Mouse (Mus musculus): ENCODE results near the gene Ces3b.
"Not testable (repeated sequence)": the region's sequence is repeated elsewhere in the genome, so short reads cannot be mapped to it uniquely, and the experiment has no call there.

The Ces3b gene

DNA sequence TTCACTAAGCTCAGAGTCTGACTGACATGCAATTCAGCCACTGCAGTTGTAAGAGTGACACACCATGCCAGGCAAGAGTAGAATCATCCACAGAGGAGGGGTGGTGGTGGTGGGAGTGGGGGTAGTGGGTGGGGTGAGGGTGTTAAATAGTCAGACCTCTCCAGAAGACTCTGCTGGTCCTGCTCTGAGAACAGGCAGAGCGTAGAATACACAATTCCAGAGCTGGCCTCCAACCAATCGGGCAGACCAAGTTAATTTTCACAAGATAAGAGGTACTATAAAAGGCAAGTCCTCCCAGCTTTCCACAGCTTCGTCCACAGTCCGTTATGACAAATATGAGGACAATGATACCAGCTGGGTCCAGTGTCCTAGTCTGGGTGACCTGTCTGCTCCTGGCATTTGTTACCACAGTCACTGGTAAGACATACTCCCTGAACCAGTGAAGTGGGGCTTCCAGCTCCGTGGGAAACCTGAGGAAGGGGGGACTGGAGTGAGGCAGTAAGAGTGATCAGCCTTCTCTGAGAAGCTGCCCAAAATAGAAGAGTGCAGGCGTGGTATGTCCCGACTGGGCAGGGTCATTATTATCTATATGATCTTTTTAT lies at the start of gene Ces3b:
TSS of gene Ces3b (plus strand) at position 305 of the 602 bp plus-strand sequence.
- DNase-seq = no peak

DNA sequence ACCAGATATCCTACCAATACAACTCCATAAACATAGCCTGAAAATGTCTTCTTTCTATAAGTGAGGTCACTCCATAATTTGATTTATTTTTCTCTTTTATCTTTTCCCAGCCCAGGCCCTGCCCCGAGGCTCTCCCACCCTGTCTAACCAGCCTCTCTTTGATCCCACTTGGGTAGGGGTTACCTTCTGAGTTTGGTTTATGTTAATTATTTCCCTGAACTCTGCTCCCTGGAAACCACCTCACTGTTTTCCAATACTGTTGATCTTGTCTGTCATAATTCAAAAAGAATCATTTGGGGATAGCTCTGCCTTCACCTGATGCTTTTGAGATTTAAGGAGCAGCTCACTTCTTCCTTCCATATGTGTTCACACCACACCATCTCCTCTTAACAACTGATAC lies 40.0 kb upstream of the Ces3b start:
- no peak for DNase-seq

DNA sequence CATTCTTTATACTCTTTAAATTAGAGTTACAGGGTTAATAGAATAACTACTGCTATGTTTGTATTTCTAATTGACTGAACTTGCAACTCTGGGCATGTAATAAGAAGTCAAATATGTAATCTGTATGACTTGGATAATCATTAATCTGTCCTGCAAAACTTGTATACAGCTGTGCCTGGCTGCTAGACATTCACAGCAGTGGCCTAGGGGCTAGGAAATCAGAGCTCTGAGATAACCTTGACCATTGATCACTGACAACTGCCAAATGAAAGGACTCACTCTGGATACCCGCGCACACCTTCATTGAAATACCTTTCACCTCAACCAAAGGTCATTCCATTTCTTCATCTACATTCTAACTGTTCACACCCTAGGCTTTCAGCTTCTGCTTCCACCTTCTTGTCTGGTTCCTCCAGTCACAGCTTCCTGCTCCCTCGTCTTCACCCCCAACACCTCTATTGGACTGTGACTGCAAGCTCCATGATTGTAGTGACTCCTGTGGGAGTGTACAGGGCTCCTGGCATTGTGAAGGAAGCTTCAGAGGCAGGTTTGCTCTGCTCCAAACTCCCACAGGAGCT lies 37.6 kb upstream of the Ces3b start:
- DNase-seq = no peak

DNA sequence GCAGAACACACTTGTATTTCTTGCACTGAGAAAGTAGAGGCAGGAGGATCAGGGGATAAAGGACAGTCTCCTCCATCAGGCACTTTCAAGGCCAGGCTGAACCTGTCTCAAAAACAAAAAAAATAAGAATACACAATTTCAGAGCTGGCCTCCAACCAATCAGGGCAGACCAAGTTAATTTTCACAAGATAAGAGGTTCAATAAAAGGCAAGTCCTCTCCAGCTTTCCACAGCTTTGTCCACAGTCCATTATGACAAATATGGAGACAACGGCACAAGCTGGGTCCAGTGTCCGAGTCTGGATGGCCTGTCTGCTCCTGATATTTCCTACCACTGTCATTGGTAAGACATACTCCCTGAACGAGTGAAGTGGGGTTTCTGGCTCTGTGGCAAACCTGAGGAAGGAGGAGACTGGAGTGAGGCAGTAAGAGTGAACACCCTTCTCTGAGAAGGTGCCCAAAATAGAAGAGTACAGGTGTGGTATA lies 35.1 kb upstream of the Ces3b start, which contains the start of gene Ces3a:
TSS of gene Ces3a (plus strand) at position 231 of the 484 bp plus-strand sequence.
- DNase-seq = no peak

DNA sequence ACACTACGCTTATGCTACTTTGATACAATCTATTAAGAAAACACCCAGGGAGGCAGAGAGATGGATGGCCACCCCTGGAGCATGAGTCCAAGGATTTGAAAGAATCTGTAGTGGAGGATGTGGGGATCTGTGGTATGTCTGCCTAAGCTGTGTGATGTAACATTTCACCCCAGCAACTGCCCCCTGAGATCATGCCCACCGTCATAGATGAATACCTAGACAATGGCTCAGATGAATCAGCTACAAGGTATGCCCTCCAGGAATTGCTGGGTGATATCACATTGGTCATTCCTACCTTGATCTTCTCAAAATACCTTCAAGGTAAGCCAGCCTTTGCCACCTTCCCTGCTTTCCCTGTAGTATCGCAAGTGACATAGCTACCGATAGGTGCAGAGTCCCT lies 27.3 kb upstream of the Ces3b start:
- DNase-seq = no peak

DNA sequence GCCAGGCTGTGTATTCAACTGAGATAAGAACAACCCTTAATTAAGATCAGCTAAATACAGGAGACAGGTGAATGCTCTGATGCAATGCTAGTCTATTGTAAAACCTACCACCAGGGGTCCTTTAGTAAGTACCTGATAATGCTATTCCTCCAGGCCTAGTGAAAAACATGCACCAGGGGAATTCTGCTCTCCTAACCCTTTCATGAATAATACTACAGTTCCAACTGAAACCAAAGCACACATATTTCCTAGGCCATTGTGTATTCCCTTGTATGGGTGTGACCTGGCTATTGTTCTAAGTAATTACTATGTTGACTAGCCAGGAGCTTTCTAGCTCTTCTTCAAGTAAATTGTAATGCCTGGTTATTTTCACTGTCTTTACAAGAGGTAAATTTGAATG lies 23.5 kb upstream of the Ces3b start:
- DNase-seq = no peak

DNA sequence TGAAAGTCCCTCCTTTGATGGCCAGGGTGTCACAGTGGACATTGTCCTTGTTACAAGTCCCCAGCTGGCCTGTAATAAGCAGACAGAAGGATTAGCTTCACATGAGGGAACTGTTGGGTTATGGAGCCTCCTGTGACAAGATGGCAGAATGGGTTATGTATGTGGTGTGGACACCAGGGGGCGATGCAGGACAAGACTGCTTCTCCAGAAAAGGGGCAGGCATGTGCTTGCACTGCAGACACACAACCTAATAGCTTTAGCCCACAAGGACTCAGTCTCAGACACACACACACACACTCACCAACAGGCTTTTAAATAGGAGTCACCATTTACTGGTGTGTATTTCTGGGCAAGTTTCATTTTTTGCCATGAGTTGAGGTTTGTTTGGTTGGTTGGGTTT lies 16.8 kb upstream of the Ces3b start:
- DNase-seq = peak; percentile 2

DNA sequence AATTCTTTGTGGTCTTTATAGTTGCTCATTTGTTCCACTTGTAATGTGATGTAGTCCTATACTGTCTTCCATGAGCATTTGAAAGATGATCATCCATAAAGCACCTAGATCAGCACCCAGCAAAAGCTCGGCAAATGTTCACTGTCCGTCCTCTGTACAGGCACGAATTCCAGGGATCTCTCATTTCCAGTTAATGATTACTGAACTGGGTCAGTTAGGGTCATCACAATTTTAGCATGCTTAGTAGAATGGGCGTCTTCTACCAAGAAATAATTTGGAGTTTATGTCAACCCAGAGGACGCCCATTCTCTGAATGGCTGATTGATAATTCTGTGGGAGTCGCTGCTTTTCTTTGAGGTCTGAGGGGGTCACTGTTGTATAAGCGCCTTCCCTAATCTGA lies 15.6 kb upstream of the Ces3b start:
- not testable (repeated sequence) for DNase-seq

DNA sequence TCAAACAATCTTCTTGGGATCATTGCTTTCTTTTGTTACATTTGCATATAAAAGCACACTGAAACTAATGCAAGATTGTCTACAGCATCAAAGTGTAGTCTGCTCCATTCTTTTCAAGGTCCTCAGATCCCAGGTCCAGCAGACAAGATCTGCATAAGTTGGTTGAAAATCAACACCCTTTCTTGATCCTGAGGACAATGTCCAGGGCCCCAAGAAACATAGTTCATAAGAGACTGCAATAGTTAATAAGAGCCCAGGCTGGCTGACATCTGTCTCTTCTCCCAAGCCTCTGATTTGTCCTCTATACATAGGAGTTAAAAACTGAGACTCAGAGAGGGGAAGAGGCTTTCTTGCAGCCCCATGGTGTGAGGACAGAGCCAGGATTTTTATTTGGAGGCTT lies 14.6 kb upstream of the Ces3b start:
- no peak for DNase-seq

DNA sequence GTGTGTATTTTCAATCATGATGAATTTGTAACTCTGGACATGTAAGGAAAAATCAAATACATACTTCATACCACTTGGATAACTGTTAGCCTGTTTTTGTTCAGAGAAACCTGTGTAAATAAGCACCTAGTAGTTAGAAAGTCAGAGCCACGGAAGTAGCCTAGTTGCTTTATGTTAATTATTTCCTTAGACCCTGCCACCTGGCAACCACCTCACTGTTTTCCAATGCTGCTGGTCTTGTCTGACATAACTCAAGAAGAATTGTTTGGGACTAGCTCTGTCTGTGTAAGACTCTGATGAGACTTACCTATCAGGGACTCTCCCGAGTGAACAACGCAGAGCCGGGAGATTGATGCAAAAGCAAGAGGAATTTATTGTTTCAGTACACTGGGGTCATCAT lies 7.0 kb upstream of the Ces3b start:
- DNase-seq = no peak

DNA sequence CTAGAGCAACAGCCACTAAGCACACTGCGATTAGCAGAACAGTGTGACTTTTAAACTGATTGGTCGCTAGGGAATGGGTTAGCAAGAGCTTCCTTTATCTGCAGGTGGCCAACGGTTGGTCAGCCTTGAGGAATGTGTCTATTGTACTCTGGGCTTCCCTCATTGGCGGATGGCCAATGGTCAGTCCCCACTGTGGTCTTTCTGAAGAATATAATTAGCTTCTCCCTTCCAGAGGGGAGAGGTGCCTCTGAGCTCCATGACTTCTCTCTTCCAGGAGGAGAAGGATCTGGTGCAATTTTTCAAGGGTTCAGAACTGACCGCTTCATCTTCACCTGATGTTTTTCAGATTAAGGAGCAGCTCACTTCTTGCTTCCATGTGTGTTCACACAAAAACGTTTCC lies 6.5 kb upstream of the Ces3b start:
- DNase-seq = no peak

DNA sequence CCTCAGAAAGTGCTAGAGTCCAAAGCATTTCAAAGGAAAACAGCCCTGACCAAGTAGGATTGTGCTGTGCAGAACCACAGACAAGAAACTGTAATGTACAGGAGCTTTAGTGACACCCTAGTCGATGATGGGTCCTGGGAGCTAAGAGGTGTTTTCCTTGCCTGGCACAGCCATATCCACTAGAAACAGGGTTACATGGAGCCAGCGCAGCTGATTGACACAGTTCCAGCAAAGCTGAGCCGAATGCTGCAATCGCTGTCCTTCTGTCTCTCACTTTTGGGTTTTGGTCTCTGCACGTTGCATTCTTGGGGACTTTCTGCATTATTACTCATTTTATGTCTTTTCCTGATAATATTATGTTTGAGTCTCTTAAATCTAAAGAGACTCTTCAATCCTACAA lies 5.0 kb upstream of the Ces3b start:
- DNase-seq = no peak

DNA sequence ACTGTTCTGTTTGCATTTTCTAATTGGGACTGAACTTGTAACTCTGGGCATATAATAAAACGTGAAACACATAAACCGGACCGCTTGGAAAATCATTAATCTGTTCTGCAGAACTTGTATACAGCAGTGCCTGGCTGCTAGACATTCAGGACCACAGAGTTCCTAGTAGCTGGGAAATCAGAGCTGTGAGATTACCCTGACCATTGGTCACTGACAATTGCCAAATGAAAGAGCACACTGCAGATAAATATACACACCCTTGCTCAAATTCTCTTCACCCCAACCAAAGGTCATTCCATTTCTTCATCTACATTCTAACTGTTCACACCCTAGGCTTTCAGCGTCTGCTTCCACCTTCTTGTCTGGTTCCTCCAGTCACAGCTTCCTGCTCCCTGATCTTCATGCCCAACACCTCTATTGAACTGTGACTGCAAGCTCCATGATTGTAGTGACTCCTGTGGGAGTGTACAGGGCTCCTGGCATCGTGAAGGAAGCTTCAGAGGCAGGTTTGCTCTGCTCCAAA lies 2.7 kb upstream of the Ces3b start:
- no peak for DNase-seq

DNA sequence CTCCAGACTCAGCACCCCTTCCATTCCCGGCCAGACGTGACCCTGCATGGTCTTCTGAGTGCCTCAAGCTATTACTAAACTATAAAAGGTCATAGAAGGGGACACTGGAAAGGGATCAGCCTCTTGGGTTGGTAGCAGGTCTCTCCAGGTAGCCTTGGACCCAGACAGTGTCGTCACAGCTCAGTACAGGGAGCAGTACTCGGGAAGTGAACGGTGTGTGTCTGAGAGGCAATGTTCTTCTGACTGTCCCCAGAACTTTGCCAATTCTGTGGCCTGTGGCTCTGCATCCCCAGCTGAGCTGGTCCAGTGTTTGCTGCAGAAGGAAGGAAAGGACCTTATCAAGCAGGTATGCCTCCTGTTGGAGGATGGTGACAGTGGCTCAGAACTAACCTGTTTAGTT lies 4.6 kb downstream of the Ces3b start:
- not testable (repeated sequence) for DNase-seq

DNA sequence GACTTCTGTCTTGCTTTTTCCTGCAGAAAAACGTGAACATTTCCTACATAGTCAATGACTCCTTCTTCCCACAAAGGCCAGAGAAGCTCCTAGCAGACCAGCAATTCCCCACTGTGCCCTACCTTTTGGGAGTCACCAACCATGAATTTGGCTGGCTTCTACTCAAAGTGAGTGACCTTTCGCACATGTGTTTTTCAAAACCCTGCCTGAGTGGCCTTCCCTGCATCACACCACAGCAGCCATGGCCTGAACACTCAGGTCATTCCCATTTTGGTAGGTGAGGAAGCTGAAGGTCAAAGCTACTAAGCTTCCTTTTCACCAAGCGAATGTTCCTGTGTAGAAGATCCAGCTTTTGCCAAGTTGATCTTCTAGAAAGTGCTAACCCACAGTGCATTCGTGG lies 5.0 kb downstream of the Ces3b start:
- DNase-seq = no peak

DNA sequence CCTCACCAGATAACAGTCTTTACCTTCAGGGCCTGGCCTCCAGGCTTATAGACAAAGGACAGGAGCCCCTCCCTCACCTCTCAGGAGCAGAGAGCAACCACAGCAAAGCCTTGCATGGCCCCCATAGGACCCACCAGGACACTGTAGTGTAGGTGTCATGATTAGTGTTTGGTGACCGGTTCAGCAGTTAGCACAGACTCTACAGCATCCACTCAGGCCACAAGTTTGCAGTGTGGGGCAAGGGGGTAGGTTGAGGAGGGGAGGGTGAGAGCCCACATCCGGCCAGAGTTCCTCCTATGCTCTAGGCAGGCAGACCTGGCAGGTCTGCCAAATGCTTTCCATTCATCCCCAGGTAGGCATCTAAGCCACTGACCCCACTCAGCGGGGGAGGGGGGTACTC lies 10.4 kb downstream of the Ces3b start:
- no peak for DNase-seq

DNA sequence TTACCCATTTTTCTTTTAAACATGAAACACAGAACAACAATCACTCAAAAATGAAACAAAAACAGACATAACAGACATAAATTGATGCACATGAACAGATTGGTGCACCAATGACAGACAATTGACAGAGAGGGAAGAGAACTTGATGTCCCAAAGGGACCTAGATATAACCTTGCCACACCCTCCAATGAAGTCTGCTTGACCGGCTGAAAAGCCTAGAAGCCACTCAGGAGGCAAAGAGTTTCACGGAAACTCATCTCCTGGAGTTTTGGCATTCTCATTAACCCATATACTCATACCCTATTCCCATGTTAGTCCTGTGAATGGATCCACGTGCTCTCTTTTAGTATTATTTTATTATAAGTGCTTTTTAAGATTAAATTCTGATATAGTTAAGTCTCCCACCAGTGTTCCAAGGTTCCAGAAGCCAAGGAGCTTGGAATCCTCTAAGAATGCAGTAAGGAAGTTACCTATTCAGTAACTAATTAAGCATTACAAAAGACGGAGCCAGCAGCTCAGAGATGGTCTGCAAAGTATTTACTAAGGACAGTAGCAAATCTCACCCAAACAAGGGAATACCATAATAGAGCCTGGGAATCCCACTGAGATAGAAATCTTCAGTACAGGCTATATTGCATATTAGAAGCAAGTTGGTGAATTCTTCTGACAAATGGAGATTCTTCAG lies 18.7 kb downstream of the Ces3b start:
- DNase-seq = not testable (repeated sequence)

DNA sequence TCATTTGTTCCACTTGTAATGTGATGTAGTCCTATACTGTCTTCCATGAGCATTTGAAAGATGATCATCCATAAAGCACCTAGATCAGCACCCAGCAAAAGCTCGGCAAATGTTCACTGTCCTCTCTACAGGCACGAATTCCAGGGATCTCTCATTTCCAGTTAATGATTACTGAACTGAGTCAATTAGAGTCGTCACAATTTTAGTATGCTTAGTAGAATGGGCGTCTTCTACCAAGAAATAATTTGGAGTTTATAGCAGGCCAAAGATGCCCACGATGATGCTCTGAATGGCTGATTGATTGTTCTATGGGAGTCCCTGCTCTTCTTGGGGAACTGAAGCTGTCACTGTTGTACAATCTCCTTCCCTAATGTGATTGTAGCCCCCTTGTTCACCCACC lies 20.1 kb downstream of the Ces3b start:
- not testable (repeated sequence) for DNase-seq

DNA sequence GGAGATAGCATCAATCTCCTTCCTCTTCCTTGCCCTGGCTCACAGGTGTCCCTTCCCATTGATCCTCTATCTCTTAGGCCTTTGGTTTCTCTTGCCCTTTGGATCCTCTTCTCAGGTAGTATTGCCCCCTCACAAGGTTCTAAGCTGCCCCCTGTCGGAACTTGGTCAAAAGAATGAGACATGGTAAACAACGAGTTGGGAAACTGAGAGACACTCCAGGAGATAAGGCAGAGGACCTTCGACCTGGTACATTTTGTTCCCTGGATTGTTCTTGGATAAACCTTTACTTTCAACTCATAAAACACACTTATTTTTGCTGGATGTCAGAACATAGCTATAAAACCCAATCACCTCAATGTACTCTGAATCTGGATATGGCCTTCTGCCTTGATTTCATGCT lies 20.7 kb downstream of the Ces3b start:
- DNase-seq = no peak

DNA sequence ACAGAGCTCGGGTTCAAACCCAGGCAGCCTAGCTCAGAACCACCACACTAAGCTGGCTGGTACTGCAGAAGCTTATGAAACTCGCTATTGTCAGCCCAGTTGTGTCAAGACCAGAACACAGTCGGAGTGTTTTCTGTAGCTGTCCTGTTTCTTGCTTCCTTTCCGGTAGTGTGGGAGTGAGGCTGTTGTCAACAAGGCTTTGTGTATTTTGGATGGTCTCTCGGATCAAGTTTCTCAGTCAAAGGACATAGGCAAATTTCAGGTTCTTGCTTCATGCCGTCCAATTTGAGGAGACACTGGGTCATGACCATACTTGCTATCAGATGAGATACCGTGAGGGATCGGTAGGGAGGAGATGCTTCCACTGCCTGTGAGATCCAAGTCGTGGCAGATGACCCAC lies 46.3 kb downstream of the Ces3b start:
- no peak for DNase-seq

DNA sequence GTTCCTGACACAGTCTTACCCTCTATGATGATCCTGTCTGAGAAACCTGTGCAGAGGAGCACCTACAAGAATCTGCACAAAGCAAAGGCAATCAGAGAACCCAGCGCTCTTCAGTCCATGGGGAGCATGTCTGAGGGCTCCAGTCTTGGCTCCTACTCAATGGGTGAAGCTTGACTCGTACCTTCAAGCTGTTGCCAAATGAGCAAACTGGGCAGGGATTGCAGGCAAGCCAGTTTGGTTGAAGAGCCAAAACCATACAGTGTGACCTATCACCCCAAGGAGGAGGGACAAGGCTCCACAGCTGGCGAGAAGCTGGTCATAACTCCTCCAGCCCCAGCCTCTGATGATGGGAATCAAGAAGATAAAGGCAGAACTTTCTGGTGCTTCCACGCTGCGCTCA lies 48.0 kb downstream of the Ces3b start, which contains the start of gene Ces4a:
TSS of gene Ces4a (plus strand) at position 292 of the 400 bp plus-strand sequence.
- no peak for DNase-seq

DNA sequence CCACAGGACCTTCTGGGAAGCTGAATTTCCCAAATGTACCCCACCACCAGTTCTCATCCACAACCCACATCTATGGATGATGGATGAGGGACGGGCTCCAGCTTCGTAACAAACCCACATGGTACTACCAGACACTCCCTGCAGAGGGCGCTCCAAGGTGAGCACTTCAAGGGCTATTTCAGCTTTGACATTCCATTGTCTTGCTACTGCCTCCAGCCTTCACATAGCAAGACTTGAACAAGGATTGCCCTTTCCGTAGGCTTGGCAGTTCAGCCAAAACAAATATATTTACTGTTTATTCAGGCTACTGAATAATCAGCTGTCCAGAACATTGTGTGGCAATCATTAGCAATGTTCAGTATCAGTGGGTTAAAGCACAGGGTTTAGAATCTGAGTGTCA lies 54.9 kb downstream of the Ces3b start:
- DNase-seq = peak; percentile 52

DNA sequence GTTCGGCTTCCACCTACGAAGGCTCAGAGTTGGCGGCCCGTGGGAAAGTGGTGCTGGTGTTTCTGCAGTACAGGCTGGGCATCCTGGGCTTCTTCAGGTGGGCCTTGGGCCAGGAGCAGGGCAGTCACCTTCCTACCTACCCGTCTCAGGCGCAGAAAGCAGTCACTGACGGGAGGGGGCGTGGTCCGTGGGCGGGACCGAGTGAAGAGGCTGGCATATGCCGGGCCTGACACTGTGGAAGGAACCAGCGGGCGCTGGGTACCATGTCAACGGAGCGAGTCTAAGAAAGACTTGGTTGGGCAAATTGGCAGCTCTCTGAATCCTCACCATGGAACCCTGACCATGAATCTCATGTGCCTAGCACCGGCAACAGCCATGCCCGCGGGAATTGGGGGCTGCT lies 58.8 kb downstream of the Ces3b start:
- DNase-seq = no peak

All from cerebellum, adult 8-10 months (tissue).